ENCODE assay signal across 21 mouse cellular contexts in the genomic region with DNA sequence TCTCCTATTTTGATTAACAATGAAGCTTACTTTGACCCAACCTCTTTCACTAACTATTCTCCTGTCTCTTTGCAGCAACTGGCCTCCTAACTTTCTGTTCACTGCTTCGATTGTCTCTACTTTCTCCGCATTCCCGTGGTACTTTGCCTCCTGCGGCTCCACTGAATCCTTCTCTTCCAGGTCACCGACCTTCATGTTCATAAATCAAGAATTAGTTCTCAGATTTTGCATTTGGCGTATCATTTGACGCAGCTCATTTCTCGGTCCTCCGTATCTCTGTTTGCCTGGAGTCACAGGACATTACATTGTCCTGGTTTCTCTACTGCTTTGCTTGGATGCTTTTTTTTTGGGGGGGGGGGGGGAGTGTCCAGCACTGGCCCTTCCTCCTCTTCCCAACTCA. TPM values are rescaled to one million over a fixed set of nuclear protein-coding genes. Genes with fewer than 3 reads are reported as not detected.
A peak's percentile ranks its signal among the peaks of the same experiment; 100 is the strongest.
DNase-seq lines count a peak whose midpoint lies in the region; ATAC-seq and TF ChIP-seq lines count a peak whose summit lies in the region.
"Had no signal": no experiment of that assay in that cellular context is flagged by ENCODE, and none has a peak within 500 bp of the region (broad histone marks: within the 10 kb centered on the region; RNA-seq: fewer than 3 reads in every experiment).

No protein-coding gene starts in this region.

- no peaks in the 10 kb centered on the region; the same call in 1 of the 2 replicates for H3K27me3 ChIP-seq in forebrain, embryonic 12.5 days
- H3K27me3 ChIP-seq in forebrain, postnatal 0 days (ENCODE audit: insufficient read depth, low read length): no peaks in the 10 kb centered on the region
- H3K27me3 ChIP-seq in neural tube, embryonic 15.5 days (replicated peaks): no peaks in the 10 kb centered on the region
- H3K27me3 ChIP-seq: CH12.LX; embryonic facial prominence, embryonic 12.5 days; forebrain, embryonic 13.5 days; hindbrain, embryonic 12.5 days had no signal

- no peak for ATAC-seq in forebrain, embryonic 12.5 days (ENCODE audit: low FRiP score)
- ATAC-seq in forebrain, postnatal 0 days: no peak
- no peak for ATAC-seq in neural tube, embryonic 15.5 days (ENCODE audit: low FRiP score)
- ATAC-seq: forebrain, embryonic 13.5 days; hindbrain, embryonic 16.5 days had no signal

- H3K9me3 ChIP-seq in forebrain, embryonic 12.5 days: no peaks in the 10 kb centered on the region
- H3K9me3 ChIP-seq in forebrain, postnatal 0 days (ENCODE audit: low read length): no peaks in the 10 kb centered on the region
- H3K9me3 ChIP-seq in neural tube, embryonic 15.5 days (replicated peaks): no peaks in the 10 kb centered on the region
- H3K9me3 ChIP-seq: embryonic facial prominence, embryonic 12.5 days; forebrain, embryonic 13.5 days; heart, embryonic 10.5 days; hindbrain, embryonic 12.5 days had no signal

- H3K27ac ChIP-seq in forebrain, embryonic 12.5 days: no peak overlapping the region
- H3K27ac ChIP-seq in forebrain, postnatal 0 days (ENCODE audit: low read depth, low read length): no peak overlapping the region
- no peak overlapping the region for H3K27ac ChIP-seq in neural tube, embryonic 15.5 days (replicated peaks)
- H3K27ac ChIP-seq: embryonic facial prominence, embryonic 12.5 days; forebrain, embryonic 13.5 days; heart, embryonic 10.5 days; hindbrain, embryonic 12.5 days had no signal

- no peak for TF ChIP-seq CTCF in forebrain, postnatal 0 days (IDR thresholded peaks at IDR 0.05; ENCODE audit: low read depth)

- H3K9ac ChIP-seq in forebrain, embryonic 12.5 days: no peak overlapping the region
- H3K9ac ChIP-seq in forebrain, postnatal 0 days: no peak overlapping the region
- H3K9ac ChIP-seq in neural tube, embryonic 15.5 days (replicated peaks): no peak overlapping the region
- H3K9ac ChIP-seq: embryonic facial prominence, embryonic 12.5 days; forebrain, embryonic 13.5 days; hindbrain, embryonic 12.5 days had no signal

- no peak for DNase-seq in forebrain, postnatal 0 days
- no peak for DNase-seq in neural tube, embryonic 10.5 days (ENCODE audit: extremely low spot score, low spot score)
- peak; percentile 19 for DNase-seq in mesoderm, embryonic 11.5 days (ENCODE audit: low read depth, low spot score)
- no peak for DNase-seq in layer of hippocampus, adult 11-12 months (ENCODE audit: low spot score)
- DNase-seq: adrenal gland, adult 8-10 months; adrenal gland, postnatal 36 days; cerebellum, adult 2 months; cerebellum, postnatal 10 days; embryo, embryonic 11 days; gastrocnemius, postnatal 10 days; heart, adult 18-20 months; heart, postnatal 10 days; heart, postnatal 4 days had no signal

- H3K4me2 ChIP-seq in forebrain, embryonic 12.5 days: 0 out of 2 replicates have a peak overlapping the region, but pooled peaks have one; percentile 10
- H3K4me2 ChIP-seq in forebrain, postnatal 0 days (ENCODE audit: low read depth): no peak overlapping the region
- 0 out of 2 replicates have a peak overlapping the region, but pooled peaks have one; percentile 3 for H3K4me2 ChIP-seq in neural tube, embryonic 15.5 days
- H3K4me2 ChIP-seq: embryonic facial prominence, embryonic 12.5 days; forebrain, embryonic 13.5 days; hindbrain, embryonic 12.5 days had no signal

- 50% methylated on average over 9 of the region's 9 CpGs for WGBS in forebrain, embryonic 12.5 days
- 48% methylated on average over 9 of the region's 9 CpGs for WGBS in forebrain, postnatal 0 days
- 20% methylated on average over 9 of the region's 9 CpGs for WGBS in neural tube, embryonic 15.5 days

- no peak overlapping the region for H3K4me3 ChIP-seq in forebrain, embryonic 12.5 days (replicated peaks)
- H3K4me3 ChIP-seq in forebrain, postnatal 0 days (ENCODE audit: low read depth, low read length): no peak overlapping the region
- H3K4me3 ChIP-seq in neural tube, embryonic 15.5 days (replicated peaks): no peak overlapping the region
- H3K4me3 ChIP-seq: embryonic facial prominence, embryonic 12.5 days; forebrain, embryonic 13.5 days; heart, embryonic 10.5 days; hindbrain, embryonic 12.5 days had no signal

- no peaks in the 10 kb centered on the region for H3K36me3 ChIP-seq in forebrain, embryonic 12.5 days (replicated peaks)
- no peaks in the 10 kb centered on the region for H3K36me3 ChIP-seq in forebrain, postnatal 0 days (ENCODE audit: insufficient read depth)
- no peaks in the 10 kb centered on the region for H3K36me3 ChIP-seq in neural tube, embryonic 15.5 days
- H3K36me3 ChIP-seq: embryonic facial prominence, embryonic 12.5 days; heart, embryonic 10.5 days; hindbrain, embryonic 12.5 days had no signal

- H3K4me1 ChIP-seq in forebrain, embryonic 12.5 days: peaks cover 3% of the 10 kb centered on the region; the same call in 1 of the 2 replicates
- no peaks in the 10 kb centered on the region for H3K4me1 ChIP-seq in forebrain, postnatal 0 days (ENCODE audit: insufficient read depth)
- no peaks in the 10 kb centered on the region for H3K4me1 ChIP-seq in neural tube, embryonic 15.5 days
- H3K4me1 ChIP-seq: embryonic facial prominence, embryonic 12.5 days; forebrain, embryonic 13.5 days; heart, embryonic 10.5 days; hindbrain, embryonic 12.5 days had no signal

RNA-seq across cellular contexts. Expression of a gene that starts 9.2 kb away (rescaled TPM):
- polyA plus RNA-seq in forebrain, embryonic 12.5 days (2016; fragmentation: Nextera tagmentation; extraction: Ambion mirVana): 307 and 317 TPM in 2 replicates
- total RNA-seq in forebrain, postnatal 0 days (2014; rRNA removed): 86.2 and 93.6 TPM in 2 replicates
- polyA plus RNA-seq in forebrain, postnatal 0 days (2015; fragmentation: Nextera tagmentation; extraction: Ambion mirVana): 397 and 489 TPM in 2 replicates
- 363 and 402 TPM in 2 replicates for polyA plus RNA-seq in neural tube, embryonic 15.5 days (2015; fragmentation: Nextera tagmentation; extraction: Ambion mirVana)
